Mouse (Mus musculus): Measurements from ENCODE around the gene Ap5b1.
A peak's percentile ranks its signal among the peaks of the same experiment; 100 is the strongest.

Gene Ap5b1

GRCm38 (mm10) chr19:5591888-5592287 is 24.1 kb downstream of the Ap5b1 start:
- Histone ChIP-seq H3K4me1 (replicated peaks; ENCODE audit: low read depth, low read length) (0 out of 2 replicates have a peak, but pooled peaks cover 3% of the 10 kb centered on the region), H3K9me3 (ENCODE audit: low read length) (no peaks in the 10 kb centered on the region), H3K27me3 (ENCODE audit: insufficient read depth, low read length) (no peaks in the 10 kb centered on the region), H3K36me3 (ENCODE audit: insufficient read depth, low read length) (no peaks in the 10 kb centered on the region), H3K4me3 (replicated peaks; ENCODE audit: low read length) (no peak overlapping the region)
- TF ChIP-seq CTCF (conservative IDR thresholded peaks at IDR 0.05; ENCODE audit: low read length) (no peak), POU5F1 (IDR thresholded peaks at IDR 0.05; ENCODE audit: borderline replicate concordance, low read length) (no peak), NANOG (IDR thresholded peaks at IDR 0.05; ENCODE audit: borderline replicate concordance, low read length) (no peak)

- H3K4me3 ChIP-seq (replicated peaks; ENCODE audit: low read length), result no peak overlapping the region
- TF ChIP-seq NANOG (IDR thresholded peaks at IDR 0.05; ENCODE audit: borderline replicate concordance, low read length), result no peak
- no peak for TF ChIP-seq POU5F1 (IDR thresholded peaks at IDR 0.05; ENCODE audit: borderline replicate concordance, low read length)
- TF ChIP-seq CTCF (conservative IDR thresholded peaks at IDR 0.05; ENCODE audit: low read length), result no peak
- H3K27me3 ChIP-seq (ENCODE audit: insufficient read depth, low read length), result peaks cover 4% of the 10 kb centered on the region; the same call in 1 of the 2 replicates
- H3K9me3 ChIP-seq (ENCODE audit: low read length), result no peaks in the 10 kb centered on the region
- peaks cover 25% of the 10 kb centered on the region for H3K4me1 ChIP-seq (replicated peaks; ENCODE audit: low read depth, low read length)
- peaks cover 18% of the 10 kb centered on the region for H3K36me3 ChIP-seq (ENCODE audit: insufficient read depth, low read length)
These were observed 31.4 kb downstream of the Ap5b1 start for GRCm38 (mm10) chr19:5599224-5599623.

- peaks cover 4% of the 10 kb centered on the region; the same call in 1 of the 2 replicates for H3K27me3 ChIP-seq (ENCODE audit: insufficient read depth, low read length)
- H3K4me1 ChIP-seq (replicated peaks; ENCODE audit: low read depth, low read length), result peaks cover 48% of the 10 kb centered on the region
- peaks cover 46% of the 10 kb centered on the region for H3K36me3 ChIP-seq (ENCODE audit: insufficient read depth, low read length)
- peak within 1 kb of the TSS; percentile 95 for H3K4me3 ChIP-seq (replicated peaks; ENCODE audit: low read length)
- no peaks in the 10 kb centered on the region for H3K9me3 ChIP-seq (ENCODE audit: low read length)
- no peak for TF ChIP-seq POU5F1 (IDR thresholded peaks at IDR 0.05; ENCODE audit: borderline replicate concordance, low read length)
- no peak for TF ChIP-seq NANOG (IDR thresholded peaks at IDR 0.05; ENCODE audit: borderline replicate concordance, low read length)
- TF ChIP-seq CTCF (conservative IDR thresholded peaks at IDR 0.05; ENCODE audit: low read length), result no peak
These were observed 34.1 kb downstream of the Ap5b1 start, which contains the start of gene Rnaseh2c for GRCm38 (mm10) chr19:5601752-5602541. Rnaseh2c (plus strand) TSS chr19:5601873.

- H3K27me3 ChIP-seq (ENCODE audit: insufficient read depth, low read length), result peaks cover 4% of the 10 kb centered on the region; the same call in 1 of the 2 replicates
- H3K4me3 ChIP-seq (replicated peaks; ENCODE audit: low read length), result 0 out of 2 replicates have a peak overlapping the region, but pooled peaks have one; percentile 95
- peaks cover 63% of the 10 kb centered on the region for H3K36me3 ChIP-seq (ENCODE audit: insufficient read depth, low read length)
- H3K4me1 ChIP-seq (replicated peaks; ENCODE audit: low read depth, low read length), result peaks cover 56% of the 10 kb centered on the region
- TF ChIP-seq NANOG (IDR thresholded peaks at IDR 0.05; ENCODE audit: borderline replicate concordance, low read length) (no peak), CTCF (conservative IDR thresholded peaks at IDR 0.05; ENCODE audit: low read length) (no peak), POU5F1 (IDR thresholded peaks at IDR 0.05; ENCODE audit: borderline replicate concordance, low read length) (no peak)
- no peaks in the 10 kb centered on the region for H3K9me3 ChIP-seq (ENCODE audit: low read length)
These were observed 35.8 kb downstream of the Ap5b1 start for GRCm38 (mm10) chr19:5603664-5604063.

- TF ChIP-seq NANOG (IDR thresholded peaks at IDR 0.05; ENCODE audit: borderline replicate concordance, low read length) (no peak), POU5F1 (IDR thresholded peaks at IDR 0.05; ENCODE audit: borderline replicate concordance, low read length) (no peak), CTCF (conservative IDR thresholded peaks at IDR 0.05; ENCODE audit: low read length) (no peak)
- H3K27me3 ChIP-seq (ENCODE audit: insufficient read depth, low read length), result no peaks in the 10 kb centered on the region
- peaks cover 67% of the 10 kb centered on the region for H3K36me3 ChIP-seq (ENCODE audit: insufficient read depth, low read length)
- H3K9me3 ChIP-seq (ENCODE audit: low read length), result no peaks in the 10 kb centered on the region
- no peak overlapping the region for H3K4me3 ChIP-seq (replicated peaks; ENCODE audit: low read length)
- peaks cover 65% of the 10 kb centered on the region for H3K4me1 ChIP-seq (replicated peaks; ENCODE audit: low read depth, low read length)
These were observed 37.3 kb downstream of the Ap5b1 start for GRCm38 (mm10) chr19:5605126-5605525.

GRCm38 (mm10) chr19:5606196-5606595 is 38.4 kb downstream of the Ap5b1 start:
- Histone ChIP-seq H3K9me3 (ENCODE audit: low read length) (no peaks in the 10 kb centered on the region), H3K27me3 (ENCODE audit: insufficient read depth, low read length) (no peaks in the 10 kb centered on the region), H3K36me3 (ENCODE audit: insufficient read depth, low read length) (peaks cover 67% of the 10 kb centered on the region), H3K4me3 (replicated peaks; ENCODE audit: low read length) (no peak overlapping the region), H3K4me1 (replicated peaks; ENCODE audit: low read depth, low read length) (peaks cover 74% of the 10 kb centered on the region)
- TF ChIP-seq CTCF (conservative IDR thresholded peaks at IDR 0.05; ENCODE audit: low read length), result no peak
- no peak for TF ChIP-seq NANOG (IDR thresholded peaks at IDR 0.05; ENCODE audit: borderline replicate concordance, low read length)

- H3K36me3 ChIP-seq (ENCODE audit: insufficient read depth, low read length), result peaks cover 63% of the 10 kb centered on the region
- no peak for TF ChIP-seq NANOG (IDR thresholded peaks at IDR 0.05; ENCODE audit: borderline replicate concordance, low read length)
- no peak for TF ChIP-seq POU5F1 (IDR thresholded peaks at IDR 0.05; ENCODE audit: borderline replicate concordance, low read length)
- TF ChIP-seq CTCF (conservative IDR thresholded peaks at IDR 0.05; ENCODE audit: low read length), result no peak
- H3K9me3 ChIP-seq (ENCODE audit: low read length), result no peaks in the 10 kb centered on the region
- H3K4me1 ChIP-seq (replicated peaks; ENCODE audit: low read depth, low read length), result peaks cover 77% of the 10 kb centered on the region
- H3K27me3 ChIP-seq (ENCODE audit: insufficient read depth, low read length), result no peaks in the 10 kb centered on the region
- no peak overlapping the region for H3K4me3 ChIP-seq (replicated peaks; ENCODE audit: low read length)
These were observed 40.0 kb downstream of the Ap5b1 start for GRCm38 (mm10) chr19:5607705-5608410.

GRCm38 (mm10) chr19:5608707-5609106 is 40.9 kb downstream of the Ap5b1 start:
- Histone ChIP-seq H3K36me3 (ENCODE audit: insufficient read depth, low read length) (peaks cover 54% of the 10 kb centered on the region), H3K27me3 (ENCODE audit: insufficient read depth, low read length) (no peaks in the 10 kb centered on the region), H3K4me1 (replicated peaks; ENCODE audit: low read depth, low read length) (peaks cover 69% of the 10 kb centered on the region), H3K4me3 (replicated peaks; ENCODE audit: low read length) (peak overlapping the region; percentile 93), H3K9me3 (ENCODE audit: low read length) (no peaks in the 10 kb centered on the region)
- TF ChIP-seq POU5F1 (IDR thresholded peaks at IDR 0.05; ENCODE audit: borderline replicate concordance, low read length) (no peak), NANOG (IDR thresholded peaks at IDR 0.05; ENCODE audit: borderline replicate concordance, low read length) (no peak), CTCF (conservative IDR thresholded peaks at IDR 0.05; ENCODE audit: low read length) (no peak)
